Mouse (Mus musculus) macrophage (primary cell): Measurements from ENCODE around the gene Ipo4. TPM values are rescaled to one million over a fixed set of nuclear protein-coding genes. Genes with fewer than 3 reads are reported as not detected.

ENCODE experiments used
- H3K27ac ChIP-seq: fragments of 350-480 bp; formaldehyde crosslinking; 2 replicates; pipeline ENCODE4 v1.9.0; 2021
- H3K36me3 ChIP-seq: fragments of 350-480 bp; formaldehyde crosslinking; 2 replicates; pipeline ENCODE4 v1.9.0; 2021; ENCODE audit errors: inconsistent target
- H3K4me3 ChIP-seq: fragments of 350-480 bp; formaldehyde crosslinking; 2 replicates; pipeline ENCODE4 v1.9.0; 2021; ENCODE audit errors: inconsistent target
- H3K79me2 ChIP-seq: fragments of 350-480 bp; formaldehyde crosslinking; 2 replicates; pipeline ENCODE4 v1.9.0; 2021; ENCODE audit errors: inconsistent target
- WGBS: methylation state at CpG from one replicate; pipeline ENCODE4 v1.1.7; 2026; ENCODE audit warnings: inconsistent platforms; ENCODE audit not compliant: missing documents; 5-methylcytosine and 5-hydroxymethylcytosine counted together
- polyA plus RNA-seq: library from polyadenylated mRNA; stranded (reverse); fragments of 250-400 nt; gene quantifications from 3 replicates; pipeline ENCODE4 v1.2.4, GENCODE M21; 2018; ENCODE audit warnings: inconsistent platforms

The Ipo4 gene
- polyA plus RNA-seq, 1 experiment from 2014 or later = 18.4 TPM

- Histone ChIP-seq H3K79me2 (no peaks in the 10 kb centered on the region), H3K36me3 (peaks cover 2% of the 10 kb centered on the region; the same call in 1 of the 2 replicates), H3K27ac (no peak overlapping the region), H3K4me3 (no peak overlapping the region)
- WGBS = 93% methylated on average over 7 of the region's 7 CpGs
Observed at GRCm38 (mm10) chr14:55614565-55615178, 21.1 kb downstream of the Ipo4 start.

GRCm38 (mm10) chr14:55613346-55613745 is 22.4 kb downstream of the Ipo4 start:
- Histone ChIP-seq H3K36me3 (peaks cover 15% of the 10 kb centered on the region), H3K27ac (no peak overlapping the region), H3K4me3 (no peak overlapping the region), H3K79me2 (no peaks in the 10 kb centered on the region)
- WGBS = 79% methylated on average over 6 of the region's 6 CpGs

GRCm38 (mm10) chr14:55608339-55608738 is 27.4 kb downstream of the Ipo4 start:
- WGBS = 85% methylated on average over 6 of the region's 6 CpGs
- Histone ChIP-seq H3K79me2 (peaks cover 39% of the 10 kb centered on the region), H3K4me3 (no peak overlapping the region), H3K36me3 (peaks cover 40% of the 10 kb centered on the region), H3K27ac (no peak overlapping the region)

- no peak overlapping the region for H3K4me3 ChIP-seq
- H3K79me2 ChIP-seq = peaks cover 63% of the 10 kb centered on the region
- H3K36me3 ChIP-seq = peaks cover 54% of the 10 kb centered on the region
- no peak overlapping the region for H3K27ac ChIP-seq
- WGBS = 91% methylated on average over 16 of the region's 16 CpGs
Observed at GRCm38 (mm10) chr14:55605743-55606459, 29.9 kb downstream of the Ipo4 start.

GRCm38 (mm10) chr14:55604823-55605222 is 30.9 kb downstream of the Ipo4 start:
- WGBS = 36% methylated on average over 11 of the region's 11 CpGs
- Histone ChIP-seq H3K27ac (peak overlapping the region; percentile 96), H3K4me3 (peak overlapping the region; percentile 79), H3K79me2 (peaks cover 66% of the 10 kb centered on the region), H3K36me3 (peaks cover 64% of the 10 kb centered on the region)

- peaks cover 64% of the 10 kb centered on the region for H3K36me3 ChIP-seq
- H3K27ac ChIP-seq = peak overlapping the region; percentile 96
- H3K4me3 ChIP-seq = peak overlapping the region; percentile 79
- H3K79me2 ChIP-seq = peaks cover 66% of the 10 kb centered on the region
- 0% methylated on average over 19 of the region's 19 CpGs for WGBS
Observed at GRCm38 (mm10) chr14:55603633-55604576, 31.9 kb downstream of the Ipo4 start.

- Histone ChIP-seq H3K4me3 (peak within 1 kb of the TSS; percentile 79), H3K36me3 (peaks cover 64% of the 10 kb centered on the region), H3K27ac (peak within 1 kb of the TSS; percentile 96), H3K79me2 (peaks cover 66% of the 10 kb centered on the region)
- 54% methylated on average over 7 of the region's 7 CpGs for WGBS
Observed at GRCm38 (mm10) chr14:55603271-55603632, 32.5 kb downstream of the Ipo4 start, which contains the start of gene Irf9. Gene Irf9, plus strand, starts transcription at chr14:55603571.

- WGBS = 93% methylated on average over 18 of the region's 21 CpGs
- no peak overlapping the region for H3K27ac ChIP-seq
- peaks cover 78% of the 10 kb centered on the region for H3K36me3 ChIP-seq
- peaks cover 65% of the 10 kb centered on the region for H3K79me2 ChIP-seq
- H3K4me3 ChIP-seq = no peak overlapping the region
Observed at GRCm38 (mm10) chr14:55598521-55599390, 37.0 kb downstream of the Ipo4 start.

- no peak overlapping the region for H3K4me3 ChIP-seq
- H3K27ac ChIP-seq = no peak overlapping the region
- peaks cover 61% of the 10 kb centered on the region for H3K79me2 ChIP-seq
- H3K36me3 ChIP-seq = peaks cover 67% of the 10 kb centered on the region
- 95% methylated on average over 13 of the region's 13 CpGs for WGBS
Observed at GRCm38 (mm10) chr14:55596036-55596690, 39.6 kb downstream of the Ipo4 start.

- WGBS = 5% methylated on average over 16 of the region's 16 CpGs
- Histone ChIP-seq H3K79me2 (peaks cover 86% of the 10 kb centered on the region), H3K4me3 (peak overlapping the region; percentile 97), H3K36me3 (peaks cover 49% of the 10 kb centered on the region), H3K27ac (peak overlapping the region; percentile 17)
Observed at GRCm38 (mm10) chr14:55592226-55592625, 43.5 kb downstream of the Ipo4 start.

- peak within 1 kb of the TSS; percentile 98 for H3K27ac ChIP-seq
- peak within 1 kb of the TSS; percentile 97 for H3K4me3 ChIP-seq
- peaks cover 78% of the 10 kb centered on the region for H3K79me2 ChIP-seq
- H3K36me3 ChIP-seq = peaks cover 44% of the 10 kb centered on the region
- 1% methylated on average over 30 of the region's 33 CpGs for WGBS
Observed at GRCm38 (mm10) chr14:55591331-55591891, 44.3 kb downstream of the Ipo4 start, which contains the start of gene Rnf31. Gene Rnf31, plus strand, starts transcription at chr14:55591708.

- WGBS = under 1% methylated on average over 21 of the region's 22 CpGs
- peaks cover 38% of the 10 kb centered on the region for H3K36me3 ChIP-seq
- peak within 1 kb of the TSS; percentile 97 for H3K4me3 ChIP-seq
- peaks cover 72% of the 10 kb centered on the region for H3K79me2 ChIP-seq
- H3K27ac ChIP-seq = peak within 1 kb of the TSS; percentile 98
Observed at GRCm38 (mm10) chr14:55590748-55591330, 44.9 kb downstream of the Ipo4 start, which contains the start of gene Psme2. Gene Psme2, minus strand, starts transcription at chr14:55591113.
